Comparison of ENCODE assay signal across 8 mouse cellular contexts in genomic region chr2:144330960-144331371, GRCm38 (mm10). TPM values are rescaled to one million over a fixed set of nuclear protein-coding genes. Genes with fewer than 3 reads are reported as not detected.
A peak's percentile ranks its signal among the peaks of the same experiment; 100 is the strongest.
DNase-seq lines count a peak whose midpoint lies in the region; ATAC-seq and TF ChIP-seq lines count a peak whose summit lies in the region.

No protein-coding gene starts in this region.

- peak overlapping the region; percentile 97 for H3K4me2 ChIP-seq in kidney, embryonic 15.5 days

- H3K9ac ChIP-seq in kidney, embryonic 15.5 days, result peak overlapping the region; percentile 12; the same call in 1 of the 2 replicates

- H3K36me3 ChIP-seq in kidney, embryonic 15.5 days, result no peaks in the 10 kb centered on the region
- H3K36me3 ChIP-seq in small intestine, adult 2 months (ENCODE audit: control insufficient read depth, insufficient read depth, low read length), result no peaks in the 10 kb centered on the region

- no peak for TF ChIP-seq CTCF in small intestine, adult 2 months (IDR thresholded peaks at IDR 0.05; ENCODE audit: extremely low read depth, insufficient read length, insufficient replicate concordance, low read depth, low read length)

- ATAC-seq in common myeloid progenitor, adult 5-6 weeks (replicated peaks; ENCODE audit: low read depth, poor library complexity, severe bottlenecking), result peak; percentile 51
- ATAC-seq in granulocyte monocyte progenitor cell, adult 5-6 weeks (replicated peaks; ENCODE audit: poor library complexity, severe bottlenecking), result peak; percentile 64
- ATAC-seq in kidney, embryonic 15.5 days (replicated peaks; ENCODE audit: low FRiP score), result peak; percentile 63

- no peak for TF ChIP-seq POLR2A in small intestine, adult 2 months (IDR thresholded peaks at IDR 0.05; ENCODE audit: low read depth, low read length)

- under 1% methylated on average over 49 of the region's 50 CpGs for WGBS in kidney, embryonic 15.5 days
- WGBS in small intestine, adult 2 months, result under 1% methylated on average over 50 of the region's 50 CpGs

- peaks cover 43% of the 10 kb centered on the region for H3K4me1 ChIP-seq in kidney, embryonic 15.5 days
- H3K4me1 ChIP-seq in small intestine, adult 2 months (ENCODE audit: control insufficient read depth, insufficient read depth, insufficient read length, low read length), result peaks cover 7% of the 10 kb centered on the region

- no peak overlapping the region for H3K27ac ChIP-seq in kidney, embryonic 15.5 days
- H3K27ac ChIP-seq in small intestine, adult 2 months (ENCODE audit: insufficient read depth, low read depth, low read length), result peak overlapping the region; percentile 78

- peak; percentile 7 for DNase-seq in left cerebral cortex, postnatal 4 days
- no peak for DNase-seq in left cerebral cortex, adult 8-10 months (ENCODE audit: low spot score in 2 of 2)
- DNase-seq in lung, postnatal 10 days, result peak; percentile 42
- DNase-seq in MN1 (ENCODE audit: low spot score), result no peak

- H3K4me3 ChIP-seq in kidney, embryonic 15.5 days (replicated peaks), result peak overlapping the region; percentile 58
- peak overlapping the region; percentile 79 for H3K4me3 ChIP-seq in small intestine, adult 2 months (ENCODE audit: low read depth, low read length)

- no peaks in the 10 kb centered on the region for H3K9me3 ChIP-seq in kidney, embryonic 15.5 days (replicated peaks)

- H3K27me3 ChIP-seq in kidney, embryonic 15.5 days, result peaks cover 94% of the 10 kb centered on the region
- 0 out of 2 replicates have a peak, but pooled peaks cover 2% of the 10 kb centered on the region for H3K27me3 ChIP-seq in small intestine, adult 2 months (ENCODE audit: control insufficient read depth, insufficient read depth, low read length)

- intact Hi-C loops in left cerebral cortex, postnatal 4 days (cut with DNase I), result no loop called here

RNA-seq across cellular contexts. Expression of gene Ovol2, which starts 1.0 kb away (rescaled TPM):
- total RNA-seq in left cerebral cortex, postnatal 4 days (2021), result under 1 TPM; 0.64 to 0.77 TPM
- 10 to 100 TPM in 3 of 4 experiments, 1 to 10 TPM in 1; 9.8 to 12.3 (median 11.1) TPM for total RNA-seq in left cerebral cortex, adult 8-10 months (2022)
- total RNA-seq in common myeloid progenitor, adult 5-6 weeks (2017), result not detected in 2 replicates
- not detected in 2 replicates for total RNA-seq in granulocyte monocyte progenitor cell, adult 5-6 weeks (2014; fragmentation: Nextera tagmentation)
- total RNA-seq in granulocyte monocyte progenitor cell, adult 5-6 weeks (2017), result not detected in 2 replicates
- 1.0 and 1.5 TPM in 2 replicates for polyA plus RNA-seq in kidney, embryonic 15.5 days (2015; fragmentation: Nextera tagmentation; extraction: Ambion mirVana)
- polyA plus RNA-seq in small intestine, adult 2 months (2012; rRNA removed), result 34.2 and 51.5 TPM in 2 replicates

RNA-seq across cellular contexts. Expression of gene Kat14, which starts 37.8 kb away (rescaled TPM):
- total RNA-seq in left cerebral cortex, postnatal 4 days (2021), result 10 to 100 TPM; 21.2 to 24.1 TPM
- total RNA-seq in left cerebral cortex, adult 8-10 months (2022), result 10 to 100 TPM; 38.1 to 46.0 (median 42.2) TPM
- 34.7 and 44.2 TPM in 2 replicates for total RNA-seq in common myeloid progenitor, adult 5-6 weeks (2017)
- total RNA-seq in granulocyte monocyte progenitor cell, adult 5-6 weeks (2014; fragmentation: Nextera tagmentation), result 62.8 and 84.3 TPM in 2 replicates
- total RNA-seq in granulocyte monocyte progenitor cell, adult 5-6 weeks (2017), result 37.3 and 37.9 TPM in 2 replicates
- 48.5 and 50.3 TPM in 2 replicates for polyA plus RNA-seq in kidney, embryonic 15.5 days (2015; fragmentation: Nextera tagmentation; extraction: Ambion mirVana)
- 16.8 and 28.1 TPM in 2 replicates for polyA plus RNA-seq in small intestine, adult 2 months (2012; rRNA removed)

RNA-seq across cellular contexts. Expression of gene Pet117, which starts 37.8 kb away (rescaled TPM):
- 1 to 10 TPM; 4.4 to 5.9 TPM for total RNA-seq in left cerebral cortex, postnatal 4 days (2021)
- total RNA-seq in left cerebral cortex, adult 8-10 months (2022), result 10 to 100 TPM in 2 of 4 experiments, 1 to 10 TPM in 2; 6.4 to 10.3 (median 9.2) TPM
- 19.5 TPM in 1 of 2 replicates, not detected in the other for total RNA-seq in common myeloid progenitor, adult 5-6 weeks (2017)
- not detected in 2 replicates for total RNA-seq in granulocyte monocyte progenitor cell, adult 5-6 weeks (2014; fragmentation: Nextera tagmentation)
- not detected in 2 replicates for total RNA-seq in granulocyte monocyte progenitor cell, adult 5-6 weeks (2017)
- polyA plus RNA-seq in kidney, embryonic 15.5 days (2015; fragmentation: Nextera tagmentation; extraction: Ambion mirVana), result 3.1 and 4.5 TPM in 2 replicates
- polyA plus RNA-seq in small intestine, adult 2 months (2012; rRNA removed), result not detected in 2 replicates

Comparison
In these comparisons a context has a peak if more than half of its experiments do, and no peak if none do; other contexts are left out.
1. DNase-seq: peak in left cerebral cortex, postnatal 4 days (single experiment) and lung, postnatal 10 days (single experiment); none in left cerebral cortex, adult 8-10 months (0 of 2) and MN1 (single experiment).
2. RNA of gene Ovol2, which starts 1.0 kb away (total RNA-seq): 9.8 to 12.3 TPM in left cerebral cortex, adult 8-10 months; 0.64 to 0.77 TPM in left cerebral cortex, postnatal 4 days, not detected in common myeloid progenitor, adult 5-6 weeks and not detected in granulocyte monocyte progenitor cell, adult 5-6 weeks; every median in the first group is over 4 times any median in the second.
3. Peak in every context shown above with its lines, with median percentiles within 50 percentile points of each other: ATAC-seq.